Comparison of ENCODE assay signal across 35 mouse cellular contexts in genomic region chr3:151896320-151896719, GRCm38 (mm10). TPM values are rescaled to one million over a fixed set of nuclear protein-coding genes. Genes with fewer than 3 reads are reported as not detected.
"Had no signal": no experiment of that assay in that cellular context is flagged by ENCODE, and none has a peak within 500 bp of the region (broad histone marks: within the 10 kb centered on the region; RNA-seq: fewer than 3 reads in every experiment).

No protein-coding gene starts in this region.

- ATAC-seq: hindbrain, embryonic 16.5 days; hindbrain, postnatal 0 days; inflammation-experienced regulatory T-cells, adult 6 months; intestine, embryonic 15.5 days; intestine, embryonic 16.5 days; intestine, postnatal 0 days had no signal

- H3K27ac ChIP-seq: heart, embryonic 13.5 days; heart, embryonic 15.5 days; hindbrain, embryonic 10.5 days; hindbrain, embryonic 12.5 days; hindbrain, embryonic 13.5 days; hindbrain, embryonic 14.5 days; hindbrain, embryonic 15.5 days; hindbrain, postnatal 0 days; intestine, embryonic 15.5 days; kidney, embryonic 15.5 days; kidney, postnatal 0 days; layer of hippocampus, adult 2 months; left cerebral cortex, adult 2 months had no signal

- H3K9ac ChIP-seq: heart, embryonic 12.5 days; heart, embryonic 13.5 days; heart, embryonic 15.5 days; hindbrain, embryonic 12.5 days; hindbrain, embryonic 13.5 days; hindbrain, embryonic 14.5 days; hindbrain, embryonic 15.5 days; intestine, embryonic 15.5 days; kidney, embryonic 15.5 days had no signal

- H3K4me3 ChIP-seq: heart, embryonic 12.5 days; heart, embryonic 13.5 days; heart, embryonic 15.5 days; hindbrain, embryonic 10.5 days; hindbrain, embryonic 12.5 days; hindbrain, embryonic 13.5 days; hindbrain, embryonic 15.5 days; intestine, embryonic 15.5 days; kidney, embryonic 15.5 days; layer of hippocampus, adult 2 months; left cerebral cortex, adult 2 months had no signal

- H3K4me2 ChIP-seq: heart, embryonic 11.5 days; heart, embryonic 12.5 days; heart, embryonic 13.5 days; heart, embryonic 15.5 days; hindbrain, embryonic 12.5 days; hindbrain, embryonic 13.5 days; hindbrain, embryonic 14.5 days; hindbrain, embryonic 15.5 days; intestine, embryonic 15.5 days; kidney, embryonic 15.5 days had no signal

- H3K36me3 ChIP-seq: heart, embryonic 12.5 days; heart, embryonic 13.5 days; heart, embryonic 15.5 days; hindbrain, embryonic 10.5 days; hindbrain, embryonic 12.5 days; hindbrain, embryonic 13.5 days; hindbrain, embryonic 15.5 days; intestine, embryonic 15.5 days; kidney, embryonic 15.5 days had no signal

- H3K9me3 ChIP-seq: heart, embryonic 12.5 days; heart, embryonic 13.5 days; heart, embryonic 15.5 days; hindbrain, embryonic 10.5 days; hindbrain, embryonic 12.5 days; hindbrain, embryonic 13.5 days; hindbrain, embryonic 15.5 days; intestine, embryonic 15.5 days; kidney, embryonic 15.5 days had no signal

- H3K4me1 ChIP-seq: hindbrain, embryonic 13.5 days had no signal

- DNase-seq: heart, postnatal 14 days; heart, postnatal 36 days; heart, postnatal 4 days; kidney, adult 11 months; kidney, adult 18-20 months; kidney, adult 2 months; kidney, adult 8-10 months; kidney, adult 9 months; kidney, postnatal 10 days; kidney, postnatal 14 days; kidney, postnatal 25 days; kidney, postnatal 36 days; kidney, postnatal 4 days; layer of hippocampus, adult 9-11 months; layer of hippocampus, postnatal 36 days had no signal

- H3K27me3 ChIP-seq: heart, embryonic 12.5 days; heart, embryonic 13.5 days; heart, embryonic 15.5 days; hindbrain, embryonic 12.5 days; hindbrain, embryonic 13.5 days; hindbrain, embryonic 15.5 days; intestine, embryonic 15.5 days; kidney, embryonic 15.5 days had no signal

RNA-seq across cellular contexts. Expression of gene Ptgfr, which starts 58.9 kb away (rescaled TPM):
- total RNA-seq: hematopoietic stem cell, adult 5-6 weeks had no signal
- polyA plus RNA-seq: inflammation-experienced regulatory T-cells, adult 6 months had no signal
